Mouse (Mus musculus): ENCODE data around the gene Mrpl3. TPM values are rescaled to one million over a fixed set of nuclear protein-coding genes. Genes with fewer than 3 reads are reported as not detected.

The Mrpl3 gene
- 10 to 100 TPM; 75.6 to 82.8 TPM for total RNA-seq (2021)
- long read RNA-seq, experiment 1, transcript Mrpl3-201 (10 exons, 3,972 nt): major isoform, 66 of 76 reads
- long read RNA-seq, experiment 1, partial matches to known transcripts: 6 of 76 reads
- long read RNA-seq, experiment 1, other reads (novel, unspliced or antisense): 4 of 76 reads
- long read RNA-seq, experiment 2, transcript Mrpl3-201 (10 exons, 3,972 nt): major isoform, 67 of 77 reads
- long read RNA-seq, experiment 2, partial matches to known transcripts: 2 of 77 reads
- long read RNA-seq, experiment 2, other reads (novel, unspliced or antisense): 6 of 77 reads

- peak; percentile 81 for DNase-seq
- intact Hi-C loops (cut with DNase I; ENCODE audit: low total_unique reads): no loop called here
Measured at GRCm38 (mm10) chr9:105053147-105053557, at the start of gene Mrpl3. Gene Mrpl3 (plus strand): TSS chr9:105053239.

- no peak for DNase-seq
- intact Hi-C loops (cut with DNase I; ENCODE audit: low total_unique reads): no loop called here
Measured at GRCm38 (mm10) chr9:105010721-105011120, 42.3 kb upstream of the Mrpl3 start.

- intact Hi-C loops (cut with DNase I; ENCODE audit: low total_unique reads): no loop called here
Measured at GRCm38 (mm10) chr9:105018186-105018585, 34.9 kb upstream of the Mrpl3 start.

GRCm38 (mm10) chr9:105028311-105028710, 24.7 kb upstream of the Mrpl3 start:
- intact Hi-C loops (cut with DNase I; ENCODE audit: low total_unique reads): no loop called here
- DNase-seq: no peak

More at GRCm38 (mm10) chr9:105018186-105018585, 34.9 kb upstream of the Mrpl3 start:
- no peak for DNase-seq

GRCm38 (mm10) chr9:105032572-105032971, 20.5 kb upstream of the Mrpl3 start:
- intact Hi-C loops (cut with DNase I; ENCODE audit: low total_unique reads): no loop called here
- no peak for DNase-seq

- intact Hi-C loops (cut with DNase I; ENCODE audit: low total_unique reads): no loop called here
- no peak for DNase-seq
Measured at GRCm38 (mm10) chr9:105033641-105034040, 19.4 kb upstream of the Mrpl3 start.

GRCm38 (mm10) chr9:105037847-105038246, 15.2 kb upstream of the Mrpl3 start:
- no peak for DNase-seq
- intact Hi-C loops (cut with DNase I; ENCODE audit: low total_unique reads): no loop called here

- intact Hi-C loops (cut with DNase I; ENCODE audit: low total_unique reads): no loop called here
- DNase-seq: no peak
Measured at GRCm38 (mm10) chr9:105046014-105046413, 7.0 kb upstream of the Mrpl3 start.

- intact Hi-C loops (cut with DNase I; ENCODE audit: low total_unique reads): no loop called here
- DNase-seq: no peak
Measured at GRCm38 (mm10) chr9:105048351-105048750, 4.7 kb upstream of the Mrpl3 start.

GRCm38 (mm10) chr9:105049636-105050035, 3.4 kb upstream of the Mrpl3 start:
- intact Hi-C loops (cut with DNase I; ENCODE audit: low total_unique reads): no loop called here
- no peak for DNase-seq

GRCm38 (mm10) chr9:105050257-105050656, 2.8 kb upstream of the Mrpl3 start:
- no peak for DNase-seq
- intact Hi-C loops (cut with DNase I; ENCODE audit: low total_unique reads): no loop called here

GRCm38 (mm10) chr9:105053812-105054211, 773 bp downstream of the Mrpl3 start:
- intact Hi-C loops (cut with DNase I; ENCODE audit: low total_unique reads): no loop called here

GRCm38 (mm10) chr9:105069106-105069505, 16.1 kb downstream of the Mrpl3 start:
- DNase-seq: no peak
- intact Hi-C loops (cut with DNase I; ENCODE audit: low total_unique reads): no loop called here

More at GRCm38 (mm10) chr9:105053812-105054211, 773 bp downstream of the Mrpl3 start:
- DNase-seq: no peak

- intact Hi-C loops (cut with DNase I; ENCODE audit: low total_unique reads): no loop called here
- no peak for DNase-seq
Measured at GRCm38 (mm10) chr9:105072991-105073748, 20.1 kb downstream of the Mrpl3 start.

GRCm38 (mm10) chr9:105074851-105075250, 21.8 kb downstream of the Mrpl3 start:
- intact Hi-C loops (cut with DNase I; ENCODE audit: low total_unique reads): no loop called here
- DNase-seq: no peak

GRCm38 (mm10) chr9:105076756-105077424, 23.9 kb downstream of the Mrpl3 start:
- intact Hi-C loops (cut with DNase I; ENCODE audit: low total_unique reads): no loop called here
- no peak for DNase-seq

GRCm38 (mm10) chr9:105078460-105078859, 25.4 kb downstream of the Mrpl3 start:
- intact Hi-C loops (cut with DNase I; ENCODE audit: low total_unique reads): no loop called here
- DNase-seq: no peak

- intact Hi-C loops (cut with DNase I; ENCODE audit: low total_unique reads): no loop called here
- no peak for DNase-seq
Measured at GRCm38 (mm10) chr9:105080246-105080645, 27.2 kb downstream of the Mrpl3 start.

- DNase-seq: no peak
- intact Hi-C loops (cut with DNase I; ENCODE audit: low total_unique reads): no loop called here
Measured at GRCm38 (mm10) chr9:105100807-105101570, 48.0 kb downstream of the Mrpl3 start.

GRCm38 (mm10) chr9:105101911-105102310, 48.9 kb downstream of the Mrpl3 start:
- intact Hi-C loops (cut with DNase I; ENCODE audit: low total_unique reads): no loop called here
- no peak for DNase-seq
